Mouse (Mus musculus) cerebellum, adult 2 months (tissue): ENCODE results near the gene Tmco1.

Experiments used
- CTCF ChIP-seq: fragments of 200-500 bp; IDR thresholded peaks from 2 replicates; pipeline ENCODE4 v1.5.1; 2011; ENCODE audit warnings: low read depth, mild to moderate bottlenecking, control low read depth, low read length, moderate library complexity, borderline replicate concordance; ENCODE audit not compliant: insufficient read depth
- POLR2A ChIP-seq: fragments of 200-500 bp; IDR thresholded peaks from 2 replicates; pipeline ENCODE4 v1.6.1; 2011; ENCODE audit warnings: low read length, control low read depth, borderline replicate concordance; ENCODE audit not compliant: insufficient read depth

- TF ChIP-seq POLR2A (no peak), CTCF (no peak)
Measured at GRCm38 (mm10) chr1:167365808-167366207, 57.6 kb downstream of the Tmco1 start.
